Mouse (Mus musculus) lung, postnatal 25 days (tissue): ENCODE measurements around the gene Dnaja2.
A peak's percentile ranks its signal among the peaks of the same experiment; 100 is the strongest.

Experiments
- DNase-seq: peaks from one replicate; pipeline ENCODE4 v3.0.0; 2022; ENCODE audit warnings: low spot score

The Dnaja2 gene

GRCm38 (mm10) chr8:85554391-85555180 is 558 bp downstream of the Dnaja2 start:
- peak; percentile 53 for DNase-seq

GRCm38 (mm10) chr8:85551934-85552333 is 3.2 kb downstream of the Dnaja2 start:
- no peak for DNase-seq

DNA sequence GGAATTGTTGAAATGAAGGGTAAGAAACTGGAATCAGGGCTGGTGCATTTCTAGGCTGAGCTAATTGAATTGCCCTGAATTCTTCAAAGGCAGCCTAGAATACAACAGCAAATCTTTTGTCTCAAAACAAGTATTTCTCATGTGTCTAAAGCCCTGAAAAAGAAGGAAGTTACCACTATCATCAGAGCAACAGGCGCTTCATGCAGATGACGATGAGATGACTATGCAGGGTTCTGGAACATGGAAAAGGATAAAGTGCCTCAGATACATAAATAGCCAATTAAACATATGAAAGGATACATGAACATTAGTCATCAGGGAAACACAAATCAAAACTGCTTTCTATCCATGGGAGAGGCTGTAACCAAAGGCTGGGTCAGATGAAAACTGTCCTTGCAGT is 18.8 kb downstream of the Dnaja2 start:
- no peak for DNase-seq

DNA sequence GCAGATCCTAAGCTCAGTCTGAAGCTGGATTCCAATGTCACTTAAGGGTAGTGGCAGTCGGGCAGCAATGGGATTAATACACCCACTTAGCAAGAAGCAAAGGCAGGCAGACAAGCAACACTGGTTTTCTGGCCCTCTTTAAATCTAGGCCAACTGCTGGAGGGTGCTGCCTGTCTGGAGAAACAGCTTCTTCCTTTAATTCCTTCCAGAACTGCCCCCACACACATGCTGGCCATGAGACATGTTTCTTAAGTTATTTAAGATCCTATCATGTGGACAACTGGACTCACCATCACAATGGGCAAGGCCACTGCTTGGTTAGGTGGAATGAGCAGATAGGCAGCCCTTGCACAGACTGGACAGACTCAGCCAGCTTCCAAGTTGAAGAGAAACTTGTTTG is 21.0 kb downstream of the Dnaja2 start:
- no peak for DNase-seq

DNA sequence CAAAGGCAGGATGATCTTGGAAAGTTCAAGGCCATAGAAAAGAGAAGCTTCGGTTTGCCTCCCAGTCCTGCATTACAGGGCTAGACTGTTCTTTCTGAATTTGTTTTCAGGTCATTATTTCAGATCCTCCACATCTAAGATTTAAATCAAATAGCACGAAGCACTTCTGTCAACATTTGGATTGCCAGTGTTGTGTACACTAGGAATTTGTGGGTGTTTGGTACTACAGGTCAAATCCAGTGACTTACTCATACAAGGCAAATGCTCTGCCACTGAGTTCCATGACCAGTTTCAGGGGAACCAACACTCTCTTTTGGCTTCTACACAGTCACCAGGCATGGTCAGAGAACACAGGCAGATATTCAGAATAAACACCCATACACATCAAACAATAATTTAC is 21.7 kb downstream of the Dnaja2 start:
- DNase-seq, result peak; percentile 18

DNA sequence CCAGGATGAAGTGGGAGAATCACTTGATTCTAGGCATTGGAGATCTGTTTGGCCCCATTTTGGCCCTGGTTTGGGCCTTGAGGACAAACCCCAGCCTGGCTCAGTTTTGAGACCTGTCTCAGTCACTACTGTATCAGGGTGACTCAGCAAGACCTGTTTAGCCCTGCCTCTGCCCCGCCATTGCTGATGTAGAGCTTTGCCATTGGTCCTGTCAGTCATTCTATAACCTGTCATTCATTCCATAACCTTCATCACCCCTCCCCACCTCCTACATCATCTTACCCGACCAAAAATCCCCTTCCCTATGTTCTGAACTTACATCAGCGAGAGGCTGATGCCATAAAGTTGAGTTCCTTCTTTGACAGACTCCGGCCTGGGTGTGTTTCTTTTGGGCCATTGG is 22.3 kb downstream of the Dnaja2 start:
- DNase-seq, result no peak

DNA sequence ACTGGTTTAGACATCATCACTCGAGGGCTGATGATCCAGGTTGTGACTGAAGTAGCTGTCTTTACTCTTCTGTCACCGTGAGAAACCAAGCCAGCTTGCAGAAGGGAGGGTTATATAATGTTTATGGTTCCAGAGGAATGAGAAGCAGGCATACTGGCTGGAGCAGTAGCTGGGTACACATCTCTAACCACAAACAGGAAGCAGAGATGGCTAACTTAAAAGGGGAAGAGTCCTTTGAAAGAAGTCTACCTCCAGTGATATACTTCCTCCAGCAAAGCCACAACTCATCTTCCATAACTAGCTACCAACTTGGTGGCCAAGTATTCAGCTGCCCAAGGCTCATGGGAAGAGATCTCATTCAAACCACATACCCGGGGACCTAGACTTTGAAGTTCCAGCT is 23.7 kb downstream of the Dnaja2 start:
- DNase-seq, result no peak

GRCm38 (mm10) chr8:85530717-85531116 is 24.4 kb downstream of the Dnaja2 start:
- DNase-seq, result no peak

DNA sequence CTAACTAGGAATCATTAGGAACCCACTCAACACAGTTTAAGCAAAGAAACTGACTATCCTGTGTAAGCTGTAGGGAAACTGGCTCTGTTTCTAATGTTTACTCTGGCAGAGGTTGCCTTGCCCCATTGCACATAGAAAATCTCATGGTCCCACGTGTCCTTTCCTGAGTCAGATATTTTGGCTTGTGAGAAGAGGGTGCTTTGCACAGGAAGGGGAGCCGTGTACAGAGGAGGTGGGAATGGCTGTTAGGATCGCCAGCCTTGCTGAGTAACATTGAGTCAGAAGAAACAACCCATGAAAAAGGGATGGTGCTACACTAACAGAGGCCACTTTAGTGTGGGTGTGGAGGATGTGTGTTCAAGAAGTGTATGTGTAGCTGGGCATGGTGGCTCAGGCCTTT is 26.2 kb downstream of the Dnaja2 start:
- DNase-seq, result peak; percentile 21

DNA sequence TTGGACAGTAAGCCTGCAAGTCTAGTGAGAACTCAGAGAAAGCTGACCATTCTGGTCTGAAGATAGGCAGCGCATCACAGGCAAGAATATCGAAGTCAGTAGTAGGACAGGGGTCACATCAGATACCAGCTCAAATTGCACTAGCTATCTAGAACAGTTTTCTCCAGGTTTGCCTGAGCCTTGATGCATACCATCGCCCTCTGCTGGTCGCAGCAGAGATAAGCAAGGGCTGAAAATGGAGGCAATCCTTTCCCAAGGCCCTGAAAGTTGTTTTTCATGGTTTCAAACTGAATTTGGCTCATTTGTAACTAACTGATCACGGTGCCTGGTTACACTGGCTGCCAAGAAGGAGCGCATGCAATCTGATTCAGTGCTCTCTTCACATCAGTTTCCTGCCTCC is 29.0 kb downstream of the Dnaja2 start:
- DNase-seq, result peak; percentile 53

DNA sequence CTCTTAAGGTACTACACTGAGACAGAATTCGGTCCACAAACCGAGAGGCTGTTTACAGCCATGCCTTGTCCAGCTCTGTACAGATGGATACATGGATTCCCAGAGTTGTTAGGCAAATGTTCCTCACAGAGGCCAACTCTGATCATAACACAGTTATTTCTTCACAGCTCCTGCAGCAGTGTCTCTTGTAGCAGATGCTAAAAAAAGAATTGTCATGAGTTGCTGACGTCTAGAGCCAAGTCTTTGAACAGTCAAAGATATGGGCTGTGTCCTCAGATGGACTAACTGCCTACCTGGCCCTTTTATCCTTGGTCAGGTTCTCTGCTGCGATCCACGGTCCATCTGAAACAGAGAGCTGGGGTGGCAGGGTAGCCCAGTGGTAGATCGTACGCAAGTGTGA is 31.1 kb downstream of the Dnaja2 start:
- DNase-seq, result no peak

DNA sequence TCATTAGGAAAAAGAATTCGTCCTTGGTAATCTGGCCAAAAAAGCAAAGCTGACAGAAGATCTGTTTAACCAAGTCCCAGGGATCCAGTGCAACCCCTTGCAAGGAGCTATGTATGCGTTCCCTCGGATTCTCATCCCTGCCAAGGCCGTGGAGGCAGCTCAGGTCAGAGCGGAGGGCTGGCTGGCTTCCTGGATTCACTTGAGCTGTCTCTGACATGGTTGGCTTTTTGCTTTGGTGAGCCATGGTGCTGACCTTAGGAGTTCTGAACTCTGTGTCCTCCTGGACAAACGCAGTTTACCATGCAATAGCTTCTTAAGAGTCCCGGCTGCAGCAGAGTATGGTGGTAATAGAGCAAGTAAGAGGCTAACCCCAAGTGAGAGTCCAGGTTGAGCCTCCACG is 33.8 kb downstream of the Dnaja2 start:
- DNase-seq, result no peak

GRCm38 (mm10) chr8:85520586-85520985 is 34.6 kb downstream of the Dnaja2 start:
- DNase-seq, result no peak

DNA sequence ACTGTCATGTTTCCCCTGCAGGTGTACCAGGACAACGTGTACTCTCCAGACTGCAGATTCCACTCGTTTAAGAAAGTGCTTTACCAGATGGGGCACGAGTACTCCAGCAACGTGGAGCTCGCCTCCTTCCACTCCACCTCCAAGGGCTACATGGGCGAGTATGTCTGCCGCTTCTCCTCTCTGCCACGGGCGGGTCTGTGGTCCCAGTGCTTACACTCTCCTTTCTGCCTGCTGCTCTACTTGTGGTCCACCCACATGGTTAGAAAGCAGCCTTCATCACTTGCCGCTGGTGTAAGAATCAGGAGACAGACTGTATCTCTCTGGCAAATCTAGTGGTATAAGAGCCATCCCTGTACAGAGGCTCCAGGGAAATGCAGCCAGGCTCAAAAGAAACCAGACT is 37.2 kb downstream of the Dnaja2 start:
- DNase-seq, result no peak

- DNase-seq, result no peak
Measured at GRCm38 (mm10) chr8:85517336-85517735, 37.8 kb downstream of the Dnaja2 start.

- no peak for DNase-seq
Measured at GRCm38 (mm10) chr8:85515391-85515790, 39.8 kb downstream of the Dnaja2 start.

DNA sequence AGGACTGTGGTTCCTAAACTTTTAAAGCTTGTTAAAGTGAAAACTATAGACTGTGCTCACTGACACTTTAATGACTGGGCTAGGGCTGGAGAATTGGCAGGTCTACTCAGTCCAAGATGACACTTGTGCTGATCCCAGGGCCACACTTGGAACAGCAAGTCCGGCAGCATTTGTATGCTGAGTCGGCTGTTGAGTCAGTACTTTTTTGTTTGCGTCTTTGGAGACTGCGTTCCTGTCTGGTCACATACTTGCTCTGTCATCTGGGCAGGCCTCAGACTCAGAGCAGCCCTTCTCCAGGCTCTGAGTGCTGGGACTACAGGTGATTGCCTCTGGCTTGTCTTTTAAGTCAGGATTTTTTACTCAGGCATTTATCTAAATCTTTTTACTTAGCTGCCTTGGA is 41.9 kb downstream of the Dnaja2 start:
- no peak for DNase-seq

- peak; percentile 49 for DNase-seq
Measured at GRCm38 (mm10) chr8:85512234-85512633, 42.9 kb downstream of the Dnaja2 start.

DNA sequence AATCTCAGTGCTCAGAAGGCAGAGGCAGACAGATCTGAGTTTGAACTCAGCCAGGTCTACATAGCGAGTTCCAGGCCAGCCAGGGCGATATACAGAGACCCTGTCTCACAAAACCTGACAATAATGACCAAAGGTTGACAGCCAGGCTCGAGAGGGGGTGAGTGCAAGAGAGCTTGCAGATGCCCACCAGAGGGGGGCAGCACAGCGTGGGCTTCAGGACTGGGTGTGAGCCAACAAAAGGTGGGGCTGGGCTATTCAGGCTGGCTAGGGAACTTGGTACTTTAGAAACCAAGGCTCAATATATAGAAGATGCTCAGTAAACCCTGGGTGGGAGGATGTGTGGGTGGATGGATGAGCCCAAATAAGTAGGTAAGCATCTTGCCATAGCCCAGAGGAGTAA is 46.5 kb downstream of the Dnaja2 start:
- no peak for DNase-seq

DNA sequence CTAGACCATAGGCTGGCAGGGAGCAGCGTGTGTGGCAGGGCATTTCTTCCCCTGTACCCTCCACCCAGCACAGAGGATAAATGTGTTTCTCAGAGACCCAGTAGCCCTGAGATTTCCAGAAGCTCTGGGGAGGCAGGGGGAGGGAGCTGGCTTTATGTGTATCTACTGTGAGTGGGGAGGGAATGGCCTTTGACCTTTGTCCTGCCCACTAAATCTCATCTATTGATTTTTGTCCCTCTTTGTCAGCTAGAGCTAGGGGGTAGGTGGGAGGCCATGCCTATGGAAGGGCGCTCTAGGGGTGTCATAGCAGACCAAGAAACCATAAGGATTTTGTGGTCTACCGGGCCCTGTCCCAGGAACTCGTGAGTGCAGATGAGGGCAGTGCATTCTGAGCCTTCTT is 48.5 kb downstream of the Dnaja2 start:
- no peak for DNase-seq

- DNase-seq, result no peak
Measured at GRCm38 (mm10) chr8:85504704-85505103, 50.4 kb downstream of the Dnaja2 start.

DNA sequence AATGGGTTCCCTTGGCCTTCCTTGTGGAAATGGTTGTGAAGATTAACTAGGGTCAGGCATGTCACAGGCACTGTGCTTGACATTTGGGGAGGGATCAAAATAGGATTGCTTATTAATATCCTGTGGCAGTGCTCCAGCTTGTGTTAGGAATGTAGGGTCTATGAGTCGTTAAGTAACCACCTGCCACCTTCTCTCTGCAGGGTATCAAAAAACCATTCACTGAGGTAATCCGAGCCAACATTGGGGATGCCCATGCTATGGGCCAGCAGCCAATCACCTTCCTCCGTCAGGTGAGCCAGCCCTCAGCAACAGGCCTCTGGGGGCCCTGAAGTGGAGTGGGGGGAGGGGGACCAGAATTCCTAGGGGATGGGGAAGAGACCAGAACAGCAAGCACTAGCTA is 52.1 kb downstream of the Dnaja2 start:
- no peak for DNase-seq

DNA sequence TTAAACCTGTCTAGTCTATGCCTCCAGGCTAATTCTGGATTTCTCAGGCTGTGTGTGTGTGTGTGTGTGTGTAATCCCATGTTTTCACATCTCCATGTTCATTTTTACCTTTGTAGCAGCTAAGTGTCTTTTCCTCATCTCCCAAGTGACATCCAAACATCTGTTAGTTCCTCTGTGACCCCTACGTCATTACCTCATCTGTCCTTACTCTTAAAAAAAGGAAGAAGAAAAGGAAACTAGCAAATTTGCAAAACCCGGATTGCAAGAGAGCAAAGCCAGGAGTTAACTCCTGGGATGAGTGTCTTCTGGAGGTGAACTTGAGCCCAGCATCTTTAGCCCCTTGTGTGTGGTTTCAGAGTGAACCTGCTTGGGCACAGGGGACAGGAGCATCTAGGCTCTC is 52.8 kb downstream of the Dnaja2 start:
- no peak for DNase-seq

GRCm38 (mm10) chr8:85500955-85501685 is 54.0 kb downstream of the Dnaja2 start:
- DNase-seq, result no peak
